Mouse (Mus musculus) kidney, adult 8-10 months (tissue): Measurements from ENCODE around the gene Megf9.
A peak's percentile ranks its signal among the peaks of the same experiment; 100 is the strongest.

Experiments used
- DNase-seq, 2 experiments: peaks; one replicate each; pipeline ENCODE4 v3.0.0; 2022

Gene Megf9

DNA sequence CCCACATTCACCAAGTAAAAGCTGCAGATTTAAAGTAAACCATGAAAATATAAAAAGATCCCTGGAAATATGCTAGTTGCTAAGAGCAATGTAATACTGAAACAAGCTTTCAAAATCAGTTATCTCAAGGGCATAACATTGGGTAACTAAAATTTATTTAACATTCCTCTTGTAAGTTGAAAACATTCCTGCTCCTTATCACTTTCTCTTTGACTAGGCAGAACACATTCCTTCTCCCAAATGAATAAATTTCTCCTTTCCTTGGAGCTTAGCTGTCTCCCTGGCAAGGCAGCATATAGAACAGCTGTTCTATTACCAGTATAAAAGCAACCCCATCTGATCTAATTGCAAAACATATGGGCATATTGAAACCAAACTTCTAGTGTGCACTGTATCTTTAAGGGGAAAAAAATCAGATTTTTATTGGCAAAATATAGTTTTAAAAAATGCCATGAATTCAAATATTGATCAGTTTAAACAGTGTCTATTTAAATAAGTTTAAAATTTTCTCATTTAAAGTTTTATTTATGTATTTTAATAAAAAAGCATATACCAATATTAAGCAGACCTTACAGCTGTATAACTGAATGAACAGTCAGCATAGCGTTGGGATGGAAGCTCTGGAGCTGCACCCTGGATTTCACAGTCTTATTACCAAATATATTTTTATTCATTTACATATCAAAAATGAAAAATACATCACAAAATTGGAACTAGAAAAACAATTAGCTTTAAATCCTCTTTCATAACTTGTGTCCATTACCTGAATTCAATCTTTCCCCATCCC lies 13.1 kb downstream of the Megf9 start:
- no peak for DNase-seq

DNA sequence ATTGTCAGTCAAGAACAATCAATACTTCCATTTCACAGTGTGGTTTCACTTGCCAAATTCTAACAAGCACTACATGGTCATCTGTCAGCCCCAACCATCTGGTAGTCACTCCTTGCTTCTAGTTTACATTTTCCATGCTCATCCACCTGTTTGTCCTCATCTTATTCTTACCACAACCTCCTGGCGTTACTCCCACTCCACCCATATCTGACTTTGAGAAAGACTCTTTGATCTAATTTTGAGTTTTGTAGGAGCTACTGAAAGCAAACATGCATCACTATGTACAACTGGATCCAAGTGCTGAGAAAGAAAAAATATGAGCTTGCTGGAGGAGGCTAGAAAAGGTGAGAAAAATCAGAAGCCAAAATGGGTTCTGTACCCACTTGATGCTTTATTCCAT lies 17.1 kb downstream of the Megf9 start:
- no peak for DNase-seq

DNA sequence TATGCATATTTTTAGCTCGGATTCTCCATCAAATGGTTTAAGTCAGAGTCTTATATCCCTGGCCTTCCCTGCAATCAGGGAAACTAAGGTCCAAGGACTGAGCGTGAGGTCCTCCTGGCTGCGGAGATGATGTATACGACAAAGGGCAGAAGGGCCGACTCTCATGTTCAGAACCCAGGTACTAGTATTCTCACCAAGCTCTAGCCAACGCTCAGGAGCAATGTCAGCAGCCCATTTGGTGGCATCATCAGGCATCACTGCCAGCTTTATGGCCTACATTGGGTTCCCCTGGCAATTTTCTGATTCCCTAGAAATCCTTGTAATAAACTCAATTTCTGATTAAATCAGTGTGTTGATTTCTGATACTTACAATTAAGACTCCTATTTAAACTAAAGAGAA lies 18.5 kb downstream of the Megf9 start:
- no peak for DNase-seq

DNA sequence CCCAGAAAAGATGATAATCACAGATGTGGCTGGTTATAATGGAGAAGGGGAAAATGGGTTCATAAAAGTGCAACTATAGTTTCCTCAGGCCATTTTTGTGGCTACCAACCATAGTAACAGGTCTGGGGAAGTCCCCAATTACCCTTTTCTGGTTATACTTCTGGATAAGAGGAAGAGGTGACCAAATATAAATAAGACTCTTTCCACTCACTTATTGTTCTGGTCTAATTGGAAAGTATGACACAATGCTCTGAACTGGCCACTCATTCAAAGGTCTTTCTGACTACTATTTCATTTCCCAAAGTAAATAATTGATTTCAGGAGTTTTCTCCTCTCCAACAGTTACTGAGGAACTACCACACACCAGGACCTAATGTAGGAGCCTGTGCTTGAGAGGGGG lies 19.3 kb downstream of the Megf9 start:
- no peak for DNase-seq

DNA sequence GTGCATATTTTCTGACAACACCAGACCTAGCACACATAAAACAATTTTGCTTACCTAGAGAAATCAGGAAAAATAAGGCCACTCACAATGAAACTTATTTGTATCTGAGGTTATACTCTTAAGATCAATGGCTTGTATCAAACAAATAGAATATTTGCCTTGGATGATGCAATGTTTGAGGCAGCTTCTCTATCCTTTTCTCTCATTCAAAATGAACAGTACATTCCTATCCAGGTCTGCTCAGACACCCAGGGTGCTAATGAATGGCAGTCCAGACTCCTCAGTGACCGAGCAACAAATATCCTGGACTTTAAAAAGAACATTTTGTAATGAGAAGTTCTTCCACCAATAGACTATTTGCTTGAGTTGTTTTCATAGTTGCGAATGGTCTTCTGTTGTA lies 24.8 kb downstream of the Megf9 start:
- DNase-seq = no peak

DNA sequence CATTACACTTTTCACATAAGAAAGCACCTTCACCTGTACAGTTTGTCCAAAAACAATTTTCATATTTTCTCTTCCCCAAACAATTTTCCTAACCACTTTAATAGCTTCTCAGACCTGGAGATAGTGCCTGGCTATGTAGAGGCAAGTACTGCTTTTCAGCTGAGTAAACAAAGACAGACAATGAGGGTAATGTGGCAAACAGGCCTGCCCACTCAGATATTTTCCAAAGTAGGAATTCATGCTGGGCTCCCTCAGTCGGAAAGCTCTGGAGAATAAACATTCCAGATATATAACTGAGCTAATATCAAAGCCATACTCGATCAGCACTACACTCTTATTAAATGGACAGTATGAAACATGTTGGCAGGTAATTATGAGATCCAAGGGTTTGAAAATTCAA lies 25.2 kb downstream of the Megf9 start:
- DNase-seq = no peak

DNA sequence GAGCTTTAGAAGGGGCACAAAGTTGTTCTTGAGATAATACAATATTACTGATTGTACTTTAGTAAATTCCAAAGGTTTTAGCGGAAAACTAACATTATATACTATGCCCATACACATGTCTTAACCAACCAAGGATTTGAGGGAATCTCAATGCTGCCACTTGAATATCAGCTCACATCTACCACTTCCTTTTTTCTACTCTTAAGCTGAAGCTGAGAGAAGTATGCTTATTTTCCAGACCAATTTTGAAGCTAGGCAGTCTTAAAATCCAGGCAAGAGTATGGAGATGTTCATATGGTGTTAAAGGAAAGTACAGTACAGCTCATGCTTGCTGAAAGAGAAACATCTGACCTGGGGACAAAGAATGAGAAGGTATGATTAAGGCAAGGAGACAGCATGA lies 26.6 kb downstream of the Megf9 start:
- no peak for DNase-seq

DNA sequence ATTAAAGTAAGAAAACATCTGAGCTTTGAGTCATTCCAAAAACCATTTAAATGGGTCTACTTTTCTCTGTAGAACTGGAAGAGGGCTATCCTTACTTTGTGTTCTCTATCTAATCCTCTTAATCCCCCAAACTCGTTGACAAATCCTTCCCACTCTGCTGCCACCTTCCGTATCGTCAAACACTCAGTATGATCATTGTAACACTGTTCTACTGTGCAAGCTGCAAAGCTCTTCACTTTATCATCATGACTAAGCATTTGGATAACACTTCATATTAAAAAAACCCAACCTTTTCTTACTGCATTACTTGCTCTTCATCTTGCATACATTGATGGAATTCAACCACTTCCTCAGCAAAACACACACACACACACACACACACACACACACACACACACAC lies 28.8 kb downstream of the Megf9 start:
- no peak for DNase-seq

DNA sequence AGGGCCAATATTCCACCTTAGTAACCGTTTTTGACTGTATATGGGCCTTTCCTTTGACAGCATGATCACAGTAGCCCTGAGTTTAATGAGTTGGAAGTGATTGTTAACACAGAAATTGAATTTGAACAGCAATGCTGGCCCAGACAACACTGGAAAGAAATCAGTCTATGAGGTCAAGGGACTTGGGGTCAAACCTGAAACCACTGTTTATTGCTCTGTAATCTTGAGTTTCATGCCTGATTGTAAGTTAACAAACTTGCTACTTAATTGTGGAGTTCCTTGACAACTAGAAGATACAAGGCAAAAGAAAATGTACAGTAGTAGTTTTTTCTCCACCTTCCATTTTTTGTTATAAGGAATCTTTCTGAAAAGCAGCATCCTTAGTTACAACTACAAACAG lies 31.0 kb downstream of the Megf9 start:
- DNase-seq = no peak

DNA sequence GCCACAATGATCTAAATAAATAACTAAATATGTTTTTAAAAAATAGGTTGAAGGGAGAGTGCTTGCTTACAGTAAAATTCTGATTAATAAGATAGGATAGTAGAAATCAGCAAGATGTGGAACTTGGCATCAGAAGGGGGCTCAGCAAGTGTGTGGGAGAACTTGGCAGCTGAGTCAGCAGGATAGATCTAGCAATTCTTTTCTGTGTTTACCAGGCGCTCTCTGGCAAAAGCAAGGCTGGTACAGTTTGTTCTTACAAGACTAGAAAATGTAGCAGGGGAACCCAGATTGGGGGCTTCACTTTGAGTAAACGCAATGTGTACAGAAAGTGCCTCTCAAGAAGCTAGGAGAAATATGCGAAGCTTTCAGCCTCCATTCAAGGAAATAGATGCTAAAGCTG lies 35.5 kb downstream of the Megf9 start:
- no peak for DNase-seq

DNA sequence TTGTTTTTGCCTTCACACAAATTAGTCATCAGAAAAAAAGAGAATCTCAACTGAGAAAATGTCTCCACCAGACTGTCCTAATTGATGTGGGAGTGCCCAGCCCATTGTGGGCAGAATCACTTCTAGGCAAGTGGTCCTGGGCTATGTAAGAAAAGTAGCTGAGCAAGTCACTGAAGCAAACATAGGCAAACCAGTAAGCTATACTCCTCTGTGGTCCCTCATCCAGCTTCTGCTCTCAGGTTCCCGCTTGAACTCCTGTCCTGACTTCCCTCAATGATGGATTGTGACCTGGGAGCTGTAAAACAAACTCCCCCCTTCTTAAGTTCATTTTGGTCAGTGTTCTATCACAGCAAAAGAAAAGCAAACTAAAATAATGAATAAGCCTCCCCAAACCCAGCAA lies 37.8 kb downstream of the Megf9 start:
- DNase-seq = no peak

DNA sequence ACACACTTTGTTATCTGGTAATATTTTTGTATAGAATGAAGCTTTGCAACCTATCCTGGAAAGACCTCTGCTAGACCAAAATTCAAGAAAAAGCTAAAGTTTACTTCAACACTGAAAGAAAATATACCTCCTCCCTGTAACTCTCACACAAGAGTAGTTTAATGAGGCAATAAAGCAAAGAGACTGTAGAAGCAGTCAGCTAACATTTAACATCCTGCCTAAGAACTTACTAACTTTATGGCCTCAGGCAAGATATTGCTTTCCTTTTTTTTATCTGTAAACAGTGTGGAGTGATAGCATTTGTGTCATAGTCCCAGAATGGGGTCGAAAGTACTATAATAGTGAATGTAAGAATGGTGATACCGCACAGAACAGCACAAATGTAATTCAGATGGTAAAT lies 45.0 kb downstream of the Megf9 start:
- DNase-seq = no peak

DNA sequence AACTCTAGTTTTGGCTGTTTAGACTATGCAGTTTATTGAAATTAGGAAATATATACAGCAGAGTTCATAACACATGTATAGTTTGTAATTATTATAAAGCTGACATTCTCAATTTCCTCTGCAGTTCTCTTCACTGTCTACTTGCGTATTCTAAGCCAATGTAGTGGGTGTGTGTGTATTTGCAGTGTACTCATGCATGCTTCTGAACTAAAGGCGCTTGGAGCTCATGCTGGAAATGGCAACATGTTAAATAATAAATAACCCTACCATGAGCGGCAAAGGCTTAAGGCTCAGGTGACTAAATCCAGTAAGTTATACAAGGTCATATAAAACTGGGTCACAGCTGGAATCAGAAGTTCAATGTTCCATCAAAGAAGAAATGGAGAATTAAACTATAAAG lies 46.4 kb downstream of the Megf9 start:
- peak in 1 of 2 experiments; percentile 13 for DNase-seq

DNA sequence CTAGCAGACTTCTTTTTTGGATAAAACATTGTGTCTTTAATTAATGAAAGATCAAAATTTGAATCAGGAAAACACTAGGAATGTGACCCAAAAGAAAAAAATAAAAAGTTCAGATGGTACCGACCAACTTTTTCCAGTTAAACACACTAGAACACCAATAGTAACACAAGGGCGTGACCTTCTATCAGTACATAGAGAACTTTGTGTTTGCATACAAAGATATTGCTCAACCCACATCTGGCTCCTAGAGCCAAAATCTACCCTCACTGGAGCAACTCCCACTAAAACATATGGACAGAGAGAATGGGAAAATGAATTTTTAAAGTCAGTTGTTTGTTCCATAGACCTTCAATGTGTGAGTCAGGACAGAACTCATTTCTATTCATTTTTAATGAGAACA lies 50.7 kb downstream of the Megf9 start:
- DNase-seq = no peak

DNA sequence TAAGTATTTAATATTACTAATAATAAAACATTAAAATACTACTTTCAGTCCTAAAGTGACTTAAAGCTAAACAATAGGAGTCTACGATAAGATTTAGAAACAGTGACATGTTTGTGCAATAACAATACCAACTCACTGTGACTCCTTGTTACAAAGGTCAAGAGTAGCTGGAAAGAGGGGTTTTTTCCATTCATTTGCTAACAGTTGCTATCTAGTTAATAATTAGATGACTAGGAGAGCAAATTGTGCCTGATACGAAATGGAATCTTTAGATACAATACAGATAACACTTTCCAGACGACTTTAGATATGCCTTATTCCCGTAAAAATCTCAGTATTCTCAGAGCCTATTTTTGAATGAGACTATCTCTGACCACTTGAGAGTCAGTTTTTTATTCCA lies 52.9 kb downstream of the Megf9 start:
- DNase-seq = no peak

DNA sequence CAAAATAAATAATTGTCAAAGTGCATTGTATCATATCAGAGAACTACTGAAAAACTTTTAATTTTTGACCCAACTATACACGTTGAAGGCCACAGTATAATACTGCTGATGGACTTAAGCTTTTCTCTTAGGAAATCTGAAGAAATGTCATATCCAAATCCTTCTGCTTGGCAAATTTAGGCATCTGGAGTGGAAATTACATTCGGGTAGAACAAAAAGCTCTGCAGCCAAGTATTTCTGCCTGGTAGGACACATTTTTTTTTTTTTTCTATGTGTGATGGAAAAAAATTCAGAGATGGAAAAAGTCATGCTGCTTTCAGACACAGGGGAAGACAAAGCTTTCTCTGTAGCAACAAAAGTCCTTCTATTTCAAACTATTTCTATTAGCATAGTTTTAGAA lies 63.4 kb downstream of the Megf9 start:
- no peak for DNase-seq

DNA sequence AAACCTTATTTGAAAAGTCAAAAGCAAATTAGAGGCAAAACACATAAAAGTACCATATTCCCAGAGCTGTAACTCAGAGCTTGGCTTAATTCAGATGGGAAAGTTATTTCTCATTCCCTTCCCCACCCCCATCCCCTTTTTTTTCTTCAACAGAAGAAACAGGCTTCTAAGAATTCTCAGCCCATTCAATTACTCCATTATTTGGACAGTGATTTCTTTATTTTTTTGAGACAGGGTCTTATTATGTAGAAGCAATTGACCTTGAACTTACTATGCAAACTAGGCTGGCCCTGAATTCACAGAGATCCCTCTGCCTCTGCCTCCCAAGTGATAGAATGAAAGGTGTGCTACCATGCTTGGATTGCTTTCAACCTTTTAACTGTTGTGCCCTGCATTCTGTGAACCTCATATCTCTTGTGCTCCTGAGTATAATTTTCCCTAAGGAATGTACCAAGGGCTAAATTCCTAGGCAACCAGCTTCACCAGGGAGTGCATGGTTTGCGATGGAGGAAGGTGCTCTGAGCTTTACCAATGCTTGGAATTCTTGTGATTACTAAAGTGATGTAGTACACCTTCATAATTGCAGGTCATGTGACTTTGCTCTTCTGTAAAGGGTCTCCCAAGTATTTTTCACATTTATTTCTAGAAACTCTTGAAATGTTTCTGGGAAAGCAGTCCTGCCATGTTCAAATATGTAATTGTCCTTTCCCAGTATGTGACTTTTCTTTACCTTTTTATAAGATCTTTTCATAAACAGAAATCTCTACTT lies 68.7 kb downstream of the Megf9 start:
- no peak for DNase-seq

DNA sequence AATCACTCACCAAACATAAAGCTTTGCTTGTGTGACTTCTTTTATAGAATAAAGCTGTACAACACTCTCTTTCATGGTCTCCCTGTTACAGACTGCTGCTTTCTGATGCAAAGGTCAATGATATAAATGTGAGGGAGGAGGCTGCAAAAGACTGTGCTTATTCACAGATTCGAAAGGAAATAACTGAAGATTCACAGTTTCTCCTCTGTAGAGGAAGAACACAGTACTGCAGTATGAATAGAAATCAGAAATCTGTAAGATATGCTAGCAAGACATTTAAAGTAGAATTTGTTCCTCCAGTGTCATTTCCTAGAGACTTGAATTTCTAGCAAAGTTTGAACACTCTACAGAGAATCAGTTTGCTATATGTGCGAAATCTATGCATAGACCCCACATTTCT lies 71.5 kb downstream of the Megf9 start:
- DNase-seq = no peak

DNA sequence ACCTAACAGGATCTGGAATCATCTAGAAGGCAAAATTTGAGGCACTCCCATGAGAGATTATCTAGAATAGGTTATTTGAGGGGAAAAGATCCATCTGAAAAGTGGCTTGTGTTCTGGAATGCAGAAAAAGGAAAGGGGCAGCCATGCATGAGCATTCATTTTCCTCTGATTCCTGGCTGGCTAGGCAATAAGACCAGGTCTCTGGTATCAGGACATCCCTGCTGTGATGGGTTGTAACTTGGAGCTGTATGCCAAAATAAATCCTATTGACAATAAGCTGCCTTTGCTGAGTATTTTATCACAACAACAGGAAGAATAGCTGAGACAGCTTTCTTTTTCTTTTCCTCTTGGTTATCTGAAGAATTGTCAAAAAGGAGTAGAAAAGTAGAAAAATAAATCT lies 73.4 kb downstream of the Megf9 start:
- no peak for DNase-seq

DNA sequence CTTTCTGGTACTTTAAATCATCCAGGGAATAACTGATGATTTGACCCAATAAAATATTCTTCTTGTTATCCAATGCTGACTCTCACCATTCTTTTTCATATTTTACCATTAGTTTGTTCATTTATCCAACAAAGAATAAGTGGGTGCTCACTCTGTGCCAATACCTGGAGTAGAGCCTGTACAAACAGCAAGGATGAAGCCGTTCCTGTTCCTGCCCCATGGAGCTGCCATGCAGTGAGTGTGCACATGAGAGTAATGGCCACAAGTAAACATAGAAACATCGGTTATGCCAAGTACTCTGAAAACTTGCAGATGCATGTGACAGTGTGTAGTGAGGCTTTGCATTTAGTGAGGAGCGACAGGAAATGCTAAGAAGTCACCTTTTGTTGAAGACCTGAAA lies 82.6 kb downstream of the Megf9 start:
- no peak for DNase-seq

DNA sequence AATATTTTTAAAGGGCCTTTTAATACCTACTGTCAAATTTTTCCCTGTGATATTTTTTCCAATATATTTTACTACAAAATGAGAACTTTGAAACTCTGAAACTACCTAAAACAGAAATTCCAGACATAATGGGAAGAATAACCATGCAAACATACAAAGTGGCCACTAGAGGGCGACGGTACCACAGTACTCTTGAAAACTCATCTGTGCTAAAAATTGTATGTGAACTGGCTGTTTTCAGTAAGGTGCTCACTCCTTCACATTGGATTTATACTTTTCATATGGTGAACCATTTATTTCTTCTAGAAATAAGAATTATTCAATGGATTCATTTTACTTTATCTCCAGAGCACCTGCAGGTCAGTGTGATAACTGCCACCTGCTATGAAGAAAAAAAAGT lies 83.0 kb downstream of the Megf9 start:
- DNase-seq = peak; percentile 11 to 21

DNA sequence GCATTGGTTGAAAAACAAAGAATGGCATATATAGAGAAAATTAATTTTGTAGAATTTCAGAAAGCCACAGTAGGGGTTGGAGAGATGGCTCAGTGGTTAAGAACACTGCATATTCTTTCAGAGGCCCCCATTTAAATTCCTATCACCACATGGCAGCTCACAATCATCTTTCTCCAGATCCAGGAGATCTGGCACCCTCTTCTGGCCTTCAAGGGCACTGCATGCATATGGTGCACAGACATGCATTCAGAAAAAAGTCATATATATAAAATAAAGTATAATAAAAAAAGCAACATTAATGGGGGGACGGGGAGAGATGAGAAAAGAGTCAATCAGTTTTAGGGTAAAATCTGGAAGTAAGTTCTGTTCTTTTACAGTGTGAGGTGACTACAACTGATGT lies 85.1 kb downstream of the Megf9 start:
- DNase-seq = no peak

DNA sequence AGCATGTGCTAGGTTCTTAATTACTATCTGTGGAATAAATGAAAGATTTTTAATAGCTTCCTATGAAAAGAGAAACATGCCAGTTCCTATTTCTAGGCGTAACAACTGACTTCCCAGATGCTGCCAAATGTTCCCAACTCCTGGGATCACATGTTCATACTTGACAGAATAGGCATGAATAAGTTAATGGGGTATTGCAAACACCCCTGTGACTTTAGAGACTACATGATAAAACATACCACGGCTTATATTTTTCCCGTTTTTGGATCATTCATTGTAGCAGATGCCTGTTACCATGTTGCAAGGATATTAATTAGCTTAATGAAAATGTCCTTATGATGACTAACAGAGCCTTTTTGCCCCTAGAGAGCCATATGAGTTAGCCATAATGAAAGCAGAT lies 88.0 kb downstream of the Megf9 start:
- no peak for DNase-seq

DNA sequence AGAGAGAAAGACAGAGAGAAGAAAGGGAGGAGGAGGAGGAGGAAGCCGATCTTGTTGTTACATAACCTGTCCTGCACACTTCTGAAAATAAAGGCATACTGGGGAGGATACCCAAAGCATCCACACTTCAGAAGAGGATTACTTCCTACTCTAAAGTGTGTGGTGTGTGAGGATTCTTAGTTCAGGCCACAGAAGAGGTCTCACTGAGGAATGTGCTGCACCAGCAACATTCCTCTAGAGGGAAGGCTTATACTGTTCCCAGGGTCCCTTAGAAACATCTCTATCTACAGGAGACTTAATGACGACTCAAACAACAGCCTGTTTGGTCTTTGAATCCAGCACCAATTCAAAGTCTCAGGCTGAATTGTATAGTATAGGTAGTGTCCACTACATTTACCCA lies 114.6 kb downstream of the Megf9 start:
- no peak for DNase-seq

DNA sequence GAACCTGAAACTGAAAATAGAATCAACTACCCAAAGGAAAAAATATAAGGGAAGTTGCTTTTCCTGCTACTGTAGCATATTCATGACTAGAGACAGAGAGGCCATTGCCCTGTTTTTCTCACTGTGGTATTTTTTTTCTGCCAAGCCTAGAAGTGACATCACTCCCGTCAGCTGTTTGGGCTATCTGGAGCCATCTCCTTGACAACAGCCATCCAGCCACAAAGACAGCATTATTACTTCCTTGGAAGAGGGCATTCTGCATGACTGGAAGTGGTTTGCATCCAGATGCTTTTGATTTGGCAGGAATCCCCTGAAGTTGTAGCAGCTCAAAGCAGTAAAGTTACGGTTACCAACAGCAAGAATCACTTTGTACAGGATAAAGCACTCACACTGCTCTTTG lies 122.7 kb downstream of the Megf9 start:
- DNase-seq = no peak
